Mouse (Mus musculus): ENCODE data around the gene Pacsin1. TPM values are rescaled to one million over a fixed set of nuclear protein-coding genes. Genes with fewer than 3 reads are reported as not detected.

Pacsin1 gene
- polyA plus RNA-seq (2016; fragmentation: Nextera tagmentation; extraction: Ambion mirVana) = 5.2 and 6.9 TPM in 2 replicates

- Histone ChIP-seq H3K27ac (replicated peaks) (peak within 1 kb of the TSS; percentile 52), H3K4me1 (peaks cover 27% of the 10 kb centered on the region), H3K36me3 (replicated peaks) (no peaks in the 10 kb centered on the region), H3K27me3 (replicated peaks; ENCODE audit: low read depth, poor library complexity, severe bottlenecking) (peaks cover 47% of the 10 kb centered on the region), H3K9me3 (no peaks in the 10 kb centered on the region), H3K4me3 (peak within 1 kb of the TSS; percentile 66)
- 2% methylated on average over 65 of the region's 65 CpGs for WGBS
- DNase-seq (ENCODE audit: low spot score) = peak; percentile 73
Observed at GRCm38 (mm10) chr17:27655089-27656010, at the start of gene Pacsin1. Gene Pacsin1, plus strand, starts transcription at chr17:27655509.

GRCm38 (mm10) chr17:27609576-27609975 is 45.7 kb upstream of the Pacsin1 start:
- no peak overlapping the region for H3K4me3 ChIP-seq
- H3K27me3 ChIP-seq (replicated peaks; ENCODE audit: low read depth, poor library complexity, severe bottlenecking) = no peaks in the 10 kb centered on the region
- no peak for DNase-seq (ENCODE audit: low spot score)
- WGBS = 91% methylated on average over 7 of the region's 7 CpGs
- H3K9me3 ChIP-seq = no peaks in the 10 kb centered on the region
- peaks cover 15% of the 10 kb centered on the region for H3K4me1 ChIP-seq
- no peak overlapping the region for H3K27ac ChIP-seq (replicated peaks)
- H3K36me3 ChIP-seq (replicated peaks) = peaks cover 63% of the 10 kb centered on the region

GRCm38 (mm10) chr17:27610679-27611518 is 44.4 kb upstream of the Pacsin1 start:
- Histone ChIP-seq H3K4me3 (no peak overlapping the region), H3K36me3 (replicated peaks) (peaks cover 67% of the 10 kb centered on the region)
- no peak for DNase-seq (ENCODE audit: low spot score)

GRCm38 (mm10) chr17:27611519-27611884 is 43.8 kb upstream of the Pacsin1 start:
- H3K27me3 ChIP-seq (replicated peaks; ENCODE audit: low read depth, poor library complexity, severe bottlenecking) = no peaks in the 10 kb centered on the region
- H3K27ac ChIP-seq (replicated peaks) = no peak overlapping the region
- H3K9me3 ChIP-seq = peaks cover 1% of the 10 kb centered on the region; the same call in 1 of the 2 replicates
- no peak overlapping the region for H3K4me3 ChIP-seq
- peaks cover 27% of the 10 kb centered on the region for H3K4me1 ChIP-seq
- DNase-seq (ENCODE audit: low spot score) = no peak
- 74% methylated on average over 3 of the region's 3 CpGs for WGBS
- peaks cover 68% of the 10 kb centered on the region for H3K36me3 ChIP-seq (replicated peaks)

More at GRCm38 (mm10) chr17:27610679-27611518, 44.4 kb upstream of the Pacsin1 start:
- H3K27me3 ChIP-seq (replicated peaks; ENCODE audit: low read depth, poor library complexity, severe bottlenecking) = no peaks in the 10 kb centered on the region
- 89% methylated on average over 10 of the region's 10 CpGs for WGBS
- H3K4me1 ChIP-seq = peaks cover 27% of the 10 kb centered on the region
- no peak overlapping the region for H3K27ac ChIP-seq (replicated peaks)
- no peaks in the 10 kb centered on the region for H3K9me3 ChIP-seq

- Histone ChIP-seq H3K27ac (replicated peaks) (no peak overlapping the region), H3K4me3 (no peak overlapping the region), H3K4me1 (peaks cover 27% of the 10 kb centered on the region), H3K9me3 (peaks cover 6% of the 10 kb centered on the region; the same call in 1 of the 2 replicates), H3K27me3 (replicated peaks; ENCODE audit: low read depth, poor library complexity, severe bottlenecking) (no peaks in the 10 kb centered on the region), H3K36me3 (replicated peaks) (peaks cover 73% of the 10 kb centered on the region)
- DNase-seq (ENCODE audit: low spot score) = no peak
- WGBS = 84% methylated on average over 5 of the region's 5 CpGs
Observed at GRCm38 (mm10) chr17:27611994-27612393, 43.3 kb upstream of the Pacsin1 start.

- no peak for DNase-seq (ENCODE audit: low spot score)
- Histone ChIP-seq H3K4me3 (no peak overlapping the region), H3K27me3 (replicated peaks; ENCODE audit: low read depth, poor library complexity, severe bottlenecking) (no peaks in the 10 kb centered on the region), H3K4me1 (peaks cover 27% of the 10 kb centered on the region), H3K27ac (replicated peaks) (no peak overlapping the region), H3K9me3 (peaks cover 16% of the 10 kb centered on the region), H3K36me3 (replicated peaks) (peaks cover 75% of the 10 kb centered on the region)
- WGBS = 86% methylated on average over 4 of the region's 4 CpGs
Observed at GRCm38 (mm10) chr17:27613016-27613415, 42.3 kb upstream of the Pacsin1 start.

GRCm38 (mm10) chr17:27615388-27615787 is 39.9 kb upstream of the Pacsin1 start:
- no peaks in the 10 kb centered on the region for H3K27me3 ChIP-seq (replicated peaks; ENCODE audit: low read depth, poor library complexity, severe bottlenecking)
- H3K9me3 ChIP-seq = peaks cover 22% of the 10 kb centered on the region
- H3K36me3 ChIP-seq (replicated peaks) = peaks cover 76% of the 10 kb centered on the region
- no peak overlapping the region for H3K27ac ChIP-seq (replicated peaks)
- H3K4me1 ChIP-seq = peaks cover 36% of the 10 kb centered on the region
- 76% methylated on average over 7 of the region's 7 CpGs for WGBS
- no peak for DNase-seq (ENCODE audit: low spot score)
- no peak overlapping the region for H3K4me3 ChIP-seq

- Histone ChIP-seq H3K4me3 (peak overlapping the region; percentile 98), H3K27ac (replicated peaks) (peak overlapping the region; percentile 11; the same call in 1 of the 2 replicates), H3K4me1 (peaks cover 44% of the 10 kb centered on the region), H3K36me3 (replicated peaks) (peaks cover 41% of the 10 kb centered on the region), H3K27me3 (replicated peaks; ENCODE audit: low read depth, poor library complexity, severe bottlenecking) (no peaks in the 10 kb centered on the region), H3K9me3 (peaks cover 22% of the 10 kb centered on the region)
- DNase-seq (ENCODE audit: low spot score) = no peak
- 54% methylated on average over 8 of the region's 8 CpGs for WGBS
Observed at GRCm38 (mm10) chr17:27621161-27621560, 34.1 kb upstream of the Pacsin1 start.

- Histone ChIP-seq H3K4me3 (peak overlapping the region; percentile 98), H3K4me1 (peaks cover 50% of the 10 kb centered on the region), H3K9me3 (peaks cover 16% of the 10 kb centered on the region), H3K36me3 (replicated peaks) (peaks cover 33% of the 10 kb centered on the region), H3K27me3 (replicated peaks; ENCODE audit: low read depth, poor library complexity, severe bottlenecking) (no peaks in the 10 kb centered on the region), H3K27ac (replicated peaks) (peak overlapping the region; percentile 100)
- WGBS = 3% methylated on average over 23 of the region's 23 CpGs
- peak; percentile 58 for DNase-seq (ENCODE audit: low spot score)
Observed at GRCm38 (mm10) chr17:27621705-27622531, 33.4 kb upstream of the Pacsin1 start.

- DNase-seq (ENCODE audit: low spot score) = peak; percentile 79
- Histone ChIP-seq H3K4me3 (peak overlapping the region; percentile 98), H3K36me3 (replicated peaks) (peaks cover 24% of the 10 kb centered on the region), H3K27ac (replicated peaks) (peak overlapping the region; percentile 100), H3K4me1 (peaks cover 51% of the 10 kb centered on the region), H3K9me3 (peaks cover 8% of the 10 kb centered on the region), H3K27me3 (replicated peaks; ENCODE audit: low read depth, poor library complexity, severe bottlenecking) (no peaks in the 10 kb centered on the region)
- under 1% methylated on average over 80 of the region's 80 CpGs for WGBS
Observed at GRCm38 (mm10) chr17:27622611-27623359, 32.5 kb upstream of the Pacsin1 start.

Data from embryonic facial prominence, embryonic 10.5 days (tissue).